Mouse (Mus musculus) heart, adult 11 months (tissue): ENCODE results near the gene Cpa3.
A peak's percentile ranks its signal among the peaks of the same experiment; 100 is the strongest.

Source experiments
- DNase-seq: peaks from one replicate; pipeline ENCODE4 v3.0.0; 2022

Cpa3 gene

DNA sequence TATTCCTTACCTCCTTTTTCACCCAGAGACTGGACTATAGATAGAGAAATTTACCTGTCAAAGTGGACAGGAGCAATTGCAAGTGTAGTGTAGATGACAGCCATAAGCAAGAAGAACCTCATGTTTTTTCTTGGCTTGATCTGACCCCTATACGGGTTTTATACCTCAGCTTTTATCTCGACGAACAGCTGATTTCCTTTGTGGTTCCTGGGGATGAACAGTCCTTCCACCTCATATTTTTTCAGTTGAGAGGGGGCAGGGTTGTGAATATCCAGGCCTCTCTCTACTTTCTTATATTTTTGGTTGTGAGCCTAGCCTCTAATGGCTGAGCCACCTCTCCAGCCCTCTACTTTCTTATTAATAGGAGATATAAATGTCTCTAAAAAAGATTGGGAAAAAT is at the start of gene Cpa3:
TSS of gene Cpa3 (minus strand) at position 132 of the 400 bp plus-strand sequence.
- DNase-seq = no peak

GRCm38 (mm10) chr3:20291370-20291769 is 49.4 kb upstream of the Cpa3 start:
- no peak for DNase-seq

DNA sequence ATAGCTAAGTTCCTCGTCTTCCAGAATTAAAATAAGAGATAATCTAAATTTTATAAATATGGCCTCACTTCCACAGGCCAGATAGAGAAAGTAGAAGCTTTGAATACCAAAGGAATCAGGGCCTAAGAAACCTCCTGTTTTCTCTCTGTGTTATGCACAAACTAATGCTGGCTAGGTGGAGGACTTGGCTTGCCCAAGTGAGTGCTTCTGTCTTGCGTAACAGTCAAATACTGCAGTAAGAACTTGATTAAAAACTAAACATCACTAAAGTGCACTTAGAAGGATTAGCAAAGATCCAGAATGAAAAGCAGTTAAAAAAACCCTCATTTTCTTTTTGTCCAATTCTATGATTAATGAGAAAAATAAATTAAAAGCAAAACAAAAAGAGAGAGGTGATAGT is 46.8 kb upstream of the Cpa3 start:
- no peak for DNase-seq

DNA sequence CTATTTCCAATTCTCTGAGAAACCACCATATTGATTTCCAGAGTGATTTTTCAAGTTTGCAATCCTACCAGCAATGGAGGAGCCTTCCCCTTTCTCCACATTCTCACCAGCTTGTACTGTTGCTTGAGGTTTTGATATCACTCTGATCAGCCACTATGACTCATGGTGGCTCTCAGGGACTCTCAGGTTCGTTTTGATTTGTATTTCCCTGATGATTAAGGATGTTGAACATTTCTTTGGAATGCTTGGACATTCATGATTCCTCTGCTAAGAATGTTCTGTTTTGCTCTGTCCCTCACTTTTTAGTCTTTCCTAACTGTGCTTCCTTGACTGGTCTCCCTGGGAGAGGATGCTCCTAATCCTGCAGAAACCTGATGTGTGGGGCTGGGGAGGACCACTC is 39.8 kb upstream of the Cpa3 start:
- DNase-seq = no peak

GRCm38 (mm10) chr3:20275633-20276032 is 33.7 kb upstream of the Cpa3 start, which contains the start of gene Cpb1:
Gene Cpb1, minus strand, starts transcription at chr3:20275733.
- no peak for DNase-seq

DNA sequence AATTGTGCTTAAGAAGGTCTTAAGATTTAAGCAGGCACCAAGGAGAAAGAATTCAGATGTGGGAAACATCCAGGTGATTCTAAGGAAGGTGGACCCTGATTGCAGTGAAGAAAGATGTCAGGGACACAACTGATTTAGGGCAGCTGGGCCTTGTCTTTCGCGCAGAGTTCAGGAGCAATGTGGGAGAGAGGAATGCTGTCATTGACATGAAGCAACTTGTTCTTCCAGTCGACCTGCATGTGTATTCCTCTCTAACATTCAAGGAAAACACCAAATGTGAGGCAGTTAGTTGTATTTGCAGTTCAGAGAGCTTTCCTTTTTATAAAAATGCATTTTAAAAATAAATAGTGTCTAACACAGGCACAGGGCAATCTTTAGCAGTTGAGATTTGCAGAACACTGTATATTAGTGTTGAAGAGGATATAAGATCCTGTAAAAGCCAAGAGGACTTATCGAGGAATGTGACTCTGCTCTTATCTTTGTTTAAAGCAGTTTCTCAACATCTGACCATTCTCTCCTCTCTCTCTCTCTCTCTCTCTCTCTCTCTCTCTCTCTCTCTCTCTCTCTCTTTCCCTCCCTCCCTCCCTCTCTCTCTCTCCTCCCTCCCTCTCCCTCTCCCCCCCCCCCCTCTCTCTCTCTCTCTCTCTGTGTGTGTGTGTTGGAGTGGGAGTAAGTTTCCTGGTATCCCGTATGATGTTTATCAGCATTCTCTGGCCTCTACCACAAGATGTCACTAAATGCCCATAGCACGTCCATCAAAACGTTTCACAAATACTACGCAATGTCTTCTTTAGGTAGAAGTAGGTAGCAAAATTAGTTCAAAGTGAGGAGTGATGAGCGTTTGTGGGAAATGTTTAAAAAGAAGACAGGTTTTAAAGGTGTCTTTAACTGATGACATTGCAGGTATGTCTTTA is 12.8 kb upstream of the Cpa3 start:
- no peak for DNase-seq

DNA sequence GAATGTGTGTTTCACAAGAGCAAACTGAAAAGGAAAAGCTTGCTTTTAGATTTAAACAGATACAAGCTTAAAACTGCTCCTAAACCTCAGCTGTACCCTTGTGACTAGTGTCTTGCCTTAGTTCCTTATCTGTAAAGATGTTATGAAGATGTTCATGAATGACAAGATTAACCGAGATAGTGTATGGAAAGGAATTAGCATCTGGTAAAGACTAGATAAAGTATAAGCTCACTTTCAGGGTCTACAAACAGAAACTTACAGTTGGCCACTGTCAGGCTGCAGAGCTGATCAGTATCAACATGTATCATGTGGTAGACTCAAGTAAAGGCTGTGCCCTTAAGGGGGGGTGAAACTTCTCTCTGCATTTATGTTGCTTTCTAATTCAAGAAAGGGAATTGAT is 1.9 kb upstream of the Cpa3 start:
- no peak for DNase-seq

GRCm38 (mm10) chr3:20239741-20240140 is 2.2 kb downstream of the Cpa3 start:
- no peak for DNase-seq

- DNase-seq = no peak
These were observed 5.0 kb downstream of the Cpa3 start for GRCm38 (mm10) chr3:20236965-20237364.

- DNase-seq = no peak
These were observed 13.0 kb downstream of the Cpa3 start for GRCm38 (mm10) chr3:20229027-20229426.

- DNase-seq = no peak
These were observed 16.6 kb downstream of the Cpa3 start for GRCm38 (mm10) chr3:20225429-20225828.

DNA sequence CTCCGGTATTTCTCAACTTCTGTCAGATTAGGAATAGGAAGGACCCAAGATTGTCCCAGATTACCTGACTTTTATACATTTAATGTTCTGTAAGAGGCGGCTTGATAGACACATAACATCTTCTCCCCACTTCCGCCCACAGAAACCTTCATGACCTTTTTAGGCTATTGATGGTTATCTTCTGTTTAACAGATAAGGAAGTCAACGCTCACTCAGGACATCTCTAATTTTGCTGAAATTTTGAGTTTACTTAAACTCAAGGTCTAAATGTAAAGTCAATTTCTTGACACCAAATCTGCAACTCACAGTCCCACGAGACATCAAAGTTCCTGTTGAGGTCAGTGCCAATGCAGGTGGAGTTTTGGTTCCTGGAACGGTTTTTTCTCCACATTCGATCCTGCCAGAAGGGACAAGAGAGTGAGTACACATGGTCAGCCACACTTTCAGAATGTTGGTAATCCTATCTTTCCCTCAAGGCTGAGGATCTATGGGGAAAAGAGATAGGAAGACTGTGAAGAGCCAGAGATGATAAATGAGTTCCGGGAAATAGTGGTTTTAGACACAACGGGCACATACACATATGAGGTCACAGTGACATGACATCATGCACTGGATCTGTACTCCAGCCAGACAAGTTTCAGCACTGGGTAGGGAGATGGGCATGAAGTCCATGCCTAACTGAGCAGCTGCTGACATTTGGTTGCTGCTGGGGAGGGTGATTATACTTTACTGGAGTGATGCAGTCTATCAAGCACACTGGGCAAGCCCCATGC is 18.9 kb downstream of the Cpa3 start:
- DNase-seq = no peak

- no peak for DNase-seq
These were observed 19.8 kb downstream of the Cpa3 start for GRCm38 (mm10) chr3:20222136-20222535.

DNA sequence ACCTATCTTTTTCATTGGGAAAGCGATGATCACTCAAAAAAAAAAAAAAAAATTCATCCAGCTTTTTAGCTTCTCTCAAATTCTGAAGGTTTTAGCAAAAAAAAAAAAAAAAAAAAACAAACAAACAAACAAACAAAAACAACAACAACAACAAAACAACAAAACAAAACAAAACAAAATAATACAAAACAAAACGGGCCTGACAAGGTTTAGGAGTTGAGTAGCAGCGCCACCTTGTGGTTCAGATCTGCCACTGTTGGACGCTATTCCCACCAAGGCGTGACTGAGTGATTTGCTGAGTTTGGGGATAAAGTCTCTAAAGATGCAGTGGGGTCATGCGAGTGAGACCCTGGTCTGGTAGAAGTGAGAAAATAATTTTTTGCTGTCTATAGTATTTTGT is 43.1 kb downstream of the Cpa3 start:
- DNase-seq = no peak

DNA sequence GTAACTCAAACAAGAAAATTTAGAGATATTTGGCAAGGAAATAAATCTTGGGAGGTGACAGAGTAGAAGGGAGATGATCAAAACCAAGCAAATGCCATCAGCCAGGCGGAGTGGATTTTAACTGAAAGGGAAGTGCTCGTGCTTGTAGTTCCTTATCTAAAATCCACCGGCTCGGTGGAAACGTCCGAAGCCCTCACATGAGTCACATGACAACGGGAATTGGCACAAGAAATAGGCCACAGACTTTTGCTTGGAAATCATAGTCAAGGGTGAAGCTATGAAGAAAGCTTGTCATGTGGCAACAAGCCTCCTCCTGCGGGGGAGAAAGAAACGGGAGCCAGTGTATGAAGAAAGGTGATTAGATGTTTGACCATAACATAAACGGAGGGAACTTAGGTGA is 44.1 kb downstream of the Cpa3 start:
- peak; percentile 85 for DNase-seq

DNA sequence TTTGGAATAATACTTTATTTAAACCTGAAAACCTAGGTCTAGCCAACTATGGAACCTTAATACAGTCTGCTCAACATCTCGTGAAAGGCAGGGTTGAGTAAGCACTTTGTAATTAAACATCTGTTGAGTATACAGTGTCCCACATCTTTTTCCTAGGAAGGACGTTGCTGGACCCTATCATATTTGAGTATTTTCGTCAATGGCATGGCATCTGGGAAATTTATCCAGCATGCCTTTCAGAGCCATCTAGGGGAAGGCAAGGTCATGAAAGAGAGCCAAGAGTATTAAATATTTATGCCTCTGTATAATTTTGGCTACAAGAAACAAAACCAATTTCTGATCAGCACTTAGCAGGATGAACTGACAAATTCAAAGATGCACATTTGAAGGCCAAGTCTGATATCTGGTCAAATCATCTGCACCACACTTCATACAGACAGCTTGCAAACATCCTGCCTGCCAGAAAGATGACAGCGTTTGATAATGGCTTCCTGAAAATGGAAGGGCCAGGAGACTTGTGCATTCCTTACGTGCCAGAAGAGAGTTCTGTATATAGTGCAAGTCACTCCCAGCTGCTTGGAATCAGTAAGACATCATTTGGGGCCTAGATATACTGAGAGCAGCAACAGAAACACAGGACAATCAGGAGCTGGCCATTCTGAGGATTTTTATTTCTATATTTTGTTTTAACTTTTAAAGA is 52.9 kb downstream of the Cpa3 start:
- no peak for DNase-seq

- DNase-seq = peak; percentile 86
These were observed 69.6 kb downstream of the Cpa3 start for GRCm38 (mm10) chr3:20172394-20172793.

- no peak for DNase-seq
These were observed 74.5 kb downstream of the Cpa3 start for GRCm38 (mm10) chr3:20167487-20167886.
